Mouse (Mus musculus): ENCODE data around the gene Cltc. TPM values are rescaled to one million over a fixed set of nuclear protein-coding genes. Genes with fewer than 3 reads are reported as not detected.

Gene Cltc
- polyA plus RNA-seq, 1 experiment = 11.1 TPM

DNA sequence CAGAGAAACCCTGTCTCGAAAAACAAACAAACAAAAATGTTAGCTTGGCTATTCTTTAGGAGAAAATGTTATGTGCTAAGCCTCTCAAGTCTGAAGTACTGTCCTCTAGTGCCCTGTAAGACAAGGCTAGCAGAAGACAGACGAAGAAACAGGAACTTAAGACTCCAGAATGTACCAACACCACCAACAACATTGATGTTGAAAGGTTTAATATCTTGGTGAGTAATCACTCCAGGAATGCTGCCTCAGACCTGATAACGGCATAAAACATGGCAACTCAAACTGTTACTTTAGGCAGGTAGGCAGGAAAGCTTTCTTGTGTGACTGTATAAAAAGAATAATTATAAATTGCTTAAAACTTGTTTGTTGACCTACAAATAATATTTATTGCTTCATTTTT, 33.4 kb downstream of the Cltc start:
- H3K36me3 ChIP-seq (replicated peaks; ENCODE audit: low read length) = peaks cover 96% of the 10 kb centered on the region
- H3K4me3 ChIP-seq (replicated peaks) = no peak overlapping the region
- no peaks in the 10 kb centered on the region for H3K27me3 ChIP-seq (replicated peaks)
- H3K4me1 ChIP-seq = no peaks in the 10 kb centered on the region
- no peaks in the 10 kb centered on the region for H3K9me3 ChIP-seq
- no peak for TF ChIP-seq GATA1 (IDR thresholded peaks at IDR 0.05; ENCODE audit: borderline replicate concordance, low read length)
- no peak for TF ChIP-seq FLI1 (IDR thresholded peaks at IDR 0.05; ENCODE audit: low read length)

DNA sequence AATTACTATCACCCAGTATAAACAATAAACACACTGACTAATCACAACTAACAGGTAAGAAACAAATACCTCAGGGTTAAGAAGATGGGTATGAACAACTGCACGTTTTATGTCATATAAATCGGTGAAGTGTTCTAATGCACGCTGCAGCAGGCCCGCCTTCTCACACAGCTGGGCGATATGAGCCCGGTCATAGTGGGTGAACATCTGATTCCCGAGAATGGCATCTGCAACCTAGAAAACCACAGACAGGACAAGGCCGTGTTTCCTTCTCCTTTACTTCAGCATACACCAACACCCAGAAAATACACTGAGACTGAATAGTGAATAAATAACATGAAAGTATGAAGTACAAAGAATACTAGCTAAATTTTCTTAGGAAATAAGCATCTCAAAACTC, 38.0 kb downstream of the Cltc start:
- no peak for TF ChIP-seq FLI1 (IDR thresholded peaks at IDR 0.05; ENCODE audit: low read length)
- no peak for TF ChIP-seq GATA1 (IDR thresholded peaks at IDR 0.05; ENCODE audit: borderline replicate concordance, low read length)
- no peaks in the 10 kb centered on the region for H3K9me3 ChIP-seq
- no peak overlapping the region for H3K4me3 ChIP-seq (replicated peaks)
- H3K27me3 ChIP-seq (replicated peaks) = no peaks in the 10 kb centered on the region
- no peaks in the 10 kb centered on the region for H3K4me1 ChIP-seq
- H3K36me3 ChIP-seq (replicated peaks; ENCODE audit: low read length) = peaks cover 97% of the 10 kb centered on the region

DNA sequence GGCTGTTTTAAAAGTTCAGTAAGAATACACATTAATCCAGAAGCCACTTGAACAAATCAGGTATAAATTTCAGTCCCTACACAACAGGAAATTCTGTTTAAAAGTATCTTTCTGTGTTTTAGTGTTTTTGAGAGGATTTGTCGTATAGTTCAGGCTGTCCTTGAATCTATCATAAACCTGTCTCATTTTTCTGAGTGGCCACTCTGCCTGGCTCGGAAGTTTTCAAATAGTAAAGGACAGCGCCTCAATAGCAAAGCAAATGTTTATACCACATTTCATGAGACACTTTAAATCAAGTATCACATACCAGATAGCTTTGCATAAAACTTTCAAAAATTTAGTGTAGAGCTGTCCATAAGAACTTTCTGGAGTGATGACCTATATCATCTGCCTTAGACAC, 39.0 kb downstream of the Cltc start:
- Histone ChIP-seq H3K36me3 (replicated peaks; ENCODE audit: low read length) (peaks cover 97% of the 10 kb centered on the region), H3K4me3 (replicated peaks) (no peak overlapping the region), H3K4me1 (no peaks in the 10 kb centered on the region), H3K9me3 (no peaks in the 10 kb centered on the region), H3K27me3 (replicated peaks) (no peaks in the 10 kb centered on the region)
- TF ChIP-seq FLI1 (IDR thresholded peaks at IDR 0.05; ENCODE audit: low read length) (no peak), GATA1 (IDR thresholded peaks at IDR 0.05; ENCODE audit: borderline replicate concordance, low read length) (no peak)

DNA sequence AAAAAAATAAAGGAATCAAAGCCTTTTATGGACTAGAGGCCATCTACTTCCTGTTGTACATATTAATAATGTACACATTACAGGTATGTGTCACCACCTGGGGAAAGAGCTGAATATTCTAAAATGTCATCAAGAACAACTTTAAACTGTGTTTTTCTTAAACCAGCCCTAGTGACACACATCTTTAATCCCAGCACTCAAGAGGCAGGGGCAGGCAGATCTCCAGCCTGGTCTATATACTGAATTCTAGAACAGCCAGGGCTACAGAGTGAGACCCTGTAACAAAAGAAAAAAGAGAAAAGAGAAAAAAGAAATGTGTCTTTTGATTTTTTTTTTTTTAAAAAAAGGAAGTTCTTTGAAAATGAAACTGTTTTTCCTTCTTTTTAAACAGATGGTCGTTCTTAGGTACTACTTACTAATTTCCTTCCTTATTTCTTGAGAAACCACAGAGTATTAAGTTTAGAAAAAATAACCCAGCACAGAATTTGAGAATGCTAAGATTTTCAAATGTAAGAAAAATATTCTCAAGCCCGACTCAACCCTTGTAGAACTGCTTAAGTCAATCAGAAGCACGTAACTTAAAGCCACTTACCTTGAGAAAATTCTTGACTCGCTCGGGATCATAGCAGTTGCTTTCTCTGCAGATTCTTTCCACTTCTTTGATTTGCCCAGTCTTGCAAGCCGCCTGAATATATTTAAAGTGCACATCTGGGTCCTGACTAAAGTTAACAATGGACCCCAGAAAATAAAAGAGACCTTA, 39.9 kb downstream of the Cltc start:
- Histone ChIP-seq H3K4me3 (replicated peaks) (no peak overlapping the region), H3K27me3 (replicated peaks) (no peaks in the 10 kb centered on the region), H3K9me3 (no peaks in the 10 kb centered on the region), H3K4me1 (no peaks in the 10 kb centered on the region), H3K36me3 (replicated peaks; ENCODE audit: low read length) (peaks cover 97% of the 10 kb centered on the region)
- TF ChIP-seq FLI1 (IDR thresholded peaks at IDR 0.05; ENCODE audit: low read length) = no peak
- no peak for TF ChIP-seq GATA1 (IDR thresholded peaks at IDR 0.05; ENCODE audit: borderline replicate concordance, low read length)

DNA sequence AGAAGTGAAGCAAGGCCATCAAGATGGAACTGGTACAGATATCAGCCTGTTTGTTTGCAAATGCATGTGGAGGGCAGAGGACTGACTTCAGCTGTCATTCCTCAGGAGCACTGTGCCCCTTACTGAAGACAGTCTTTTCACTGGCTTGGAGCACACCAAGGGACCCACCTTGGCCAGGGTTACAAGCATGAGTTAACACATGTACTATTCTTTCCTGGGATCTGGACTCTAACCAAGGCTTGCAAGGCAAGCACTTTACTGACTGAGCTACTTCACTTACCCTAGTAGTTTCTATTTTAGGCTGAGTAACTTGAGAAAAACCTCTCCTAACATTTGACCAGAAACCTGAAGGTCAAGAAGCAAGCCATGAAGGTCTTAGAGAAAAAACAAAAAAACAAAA, 42.8 kb downstream of the Cltc start:
- Histone ChIP-seq H3K36me3 (replicated peaks; ENCODE audit: low read length) (peaks cover 98% of the 10 kb centered on the region), H3K27me3 (replicated peaks) (no peaks in the 10 kb centered on the region), H3K9me3 (no peaks in the 10 kb centered on the region), H3K4me1 (no peaks in the 10 kb centered on the region), H3K4me3 (replicated peaks) (no peak overlapping the region)
- TF ChIP-seq GATA1 (IDR thresholded peaks at IDR 0.05; ENCODE audit: borderline replicate concordance, low read length) (no peak), FLI1 (IDR thresholded peaks at IDR 0.05; ENCODE audit: low read length) (no peak)

DNA sequence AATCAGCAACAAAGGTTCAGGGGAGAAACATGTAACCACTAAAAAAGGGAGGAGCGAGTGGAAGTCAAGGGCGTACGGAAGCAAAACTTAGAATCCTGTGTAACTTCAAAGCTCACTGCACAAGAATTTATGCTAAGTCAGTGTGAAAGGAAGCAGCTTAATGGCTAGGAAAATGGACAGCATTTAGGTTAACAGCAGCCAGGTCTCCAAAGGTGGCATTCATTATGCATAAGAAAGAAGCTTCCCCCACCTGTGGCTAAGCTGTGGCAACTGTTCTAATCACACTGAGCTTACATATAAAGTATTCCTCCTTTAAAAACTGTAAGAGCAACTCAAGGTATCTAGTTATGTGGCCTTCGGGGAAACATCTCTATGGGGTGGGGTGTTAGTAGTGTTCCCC, 56.2 kb downstream of the Cltc start:
- Histone ChIP-seq H3K4me3 (replicated peaks) (no peak overlapping the region), H3K9me3 (no peaks in the 10 kb centered on the region), H3K27me3 (replicated peaks) (no peaks in the 10 kb centered on the region), H3K36me3 (replicated peaks; ENCODE audit: low read length) (peaks cover 98% of the 10 kb centered on the region), H3K4me1 (no peaks in the 10 kb centered on the region)
- TF ChIP-seq FLI1 (IDR thresholded peaks at IDR 0.05; ENCODE audit: low read length) (no peak), GATA1 (IDR thresholded peaks at IDR 0.05; ENCODE audit: borderline replicate concordance, low read length) (no peak)

DNA sequence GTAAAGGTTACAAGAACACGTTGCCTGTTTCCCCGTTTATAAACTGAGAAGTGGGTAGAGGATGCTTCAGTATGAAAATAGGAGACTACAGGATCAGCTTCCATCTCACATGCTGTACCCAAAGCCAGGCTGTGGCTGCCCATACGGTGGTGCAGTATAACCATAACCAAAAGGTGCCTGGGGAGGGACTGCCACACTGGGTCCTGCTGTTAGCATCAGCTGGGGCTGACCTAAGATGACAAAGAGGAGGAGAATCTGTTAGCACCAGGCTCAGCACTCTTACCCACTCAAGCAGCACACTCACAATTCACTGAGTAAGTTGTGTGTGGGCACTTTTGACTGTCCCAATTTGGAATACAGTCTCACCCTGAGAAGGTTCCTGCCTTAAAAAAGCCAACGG, 61.9 kb downstream of the Cltc start:
- Histone ChIP-seq H3K4me1 (no peaks in the 10 kb centered on the region), H3K36me3 (replicated peaks; ENCODE audit: low read length) (peaks cover 100% of the 10 kb centered on the region), H3K9me3 (no peaks in the 10 kb centered on the region), H3K4me3 (replicated peaks) (no peak overlapping the region), H3K27me3 (replicated peaks) (no peaks in the 10 kb centered on the region)
- TF ChIP-seq GATA1 (IDR thresholded peaks at IDR 0.05; ENCODE audit: borderline replicate concordance, low read length) (no peak), FLI1 (IDR thresholded peaks at IDR 0.05; ENCODE audit: low read length) (no peak)

DNA sequence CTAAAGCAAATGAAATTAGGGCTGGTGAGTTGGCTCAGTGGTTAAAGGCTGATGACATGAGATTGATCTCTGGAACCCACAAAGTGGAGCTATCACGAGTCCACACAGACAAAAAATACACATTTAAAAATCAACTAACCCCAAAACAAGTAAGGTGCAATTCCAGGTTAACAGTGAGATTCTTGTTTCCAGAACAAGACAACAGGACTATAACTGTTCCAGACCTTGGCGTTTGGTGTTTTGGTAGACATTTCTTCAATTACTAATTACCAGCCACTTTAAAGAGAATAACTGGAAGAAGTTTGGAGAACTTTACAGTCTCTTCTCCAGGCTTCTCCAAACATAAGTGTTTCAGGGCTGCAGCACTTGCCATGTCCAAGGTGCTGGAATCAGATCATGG, 64.8 kb downstream of the Cltc start:
- TF ChIP-seq GATA1 (IDR thresholded peaks at IDR 0.05; ENCODE audit: borderline replicate concordance, low read length) = no peak
- no peak for TF ChIP-seq FLI1 (IDR thresholded peaks at IDR 0.05; ENCODE audit: low read length)
- H3K4me1 ChIP-seq = peaks cover 3% of the 10 kb centered on the region
- H3K4me3 ChIP-seq (replicated peaks) = no peak overlapping the region
- no peaks in the 10 kb centered on the region for H3K27me3 ChIP-seq (replicated peaks)
- H3K36me3 ChIP-seq (replicated peaks; ENCODE audit: low read length) = peaks cover 97% of the 10 kb centered on the region
- H3K9me3 ChIP-seq = no peaks in the 10 kb centered on the region

DNA sequence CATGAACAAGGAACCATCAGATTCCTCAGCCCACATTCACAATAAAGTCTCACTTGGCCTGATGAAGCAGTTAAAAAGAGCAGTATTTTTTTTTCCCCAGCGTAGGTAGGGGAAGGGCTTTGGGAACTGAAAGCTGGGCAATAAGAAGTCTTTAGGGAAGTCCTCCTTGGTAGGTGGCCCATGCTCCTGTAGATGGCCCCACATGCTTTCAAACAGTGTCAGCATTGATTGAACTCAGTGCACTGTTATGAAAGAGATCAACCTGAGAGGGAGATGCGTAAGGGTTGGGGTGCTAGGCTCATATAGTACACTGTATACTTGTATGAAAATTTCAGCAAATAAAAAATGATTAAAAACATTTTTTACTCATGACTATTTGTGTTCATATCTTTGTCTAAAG, 65.4 kb downstream of the Cltc start:
- Histone ChIP-seq H3K4me1 (peaks cover 8% of the 10 kb centered on the region), H3K36me3 (replicated peaks; ENCODE audit: low read length) (peaks cover 95% of the 10 kb centered on the region), H3K27me3 (replicated peaks) (no peaks in the 10 kb centered on the region), H3K9me3 (no peaks in the 10 kb centered on the region), H3K4me3 (replicated peaks) (no peak overlapping the region)
- no peak for TF ChIP-seq GATA1 (IDR thresholded peaks at IDR 0.05; ENCODE audit: borderline replicate concordance, low read length)

DNA sequence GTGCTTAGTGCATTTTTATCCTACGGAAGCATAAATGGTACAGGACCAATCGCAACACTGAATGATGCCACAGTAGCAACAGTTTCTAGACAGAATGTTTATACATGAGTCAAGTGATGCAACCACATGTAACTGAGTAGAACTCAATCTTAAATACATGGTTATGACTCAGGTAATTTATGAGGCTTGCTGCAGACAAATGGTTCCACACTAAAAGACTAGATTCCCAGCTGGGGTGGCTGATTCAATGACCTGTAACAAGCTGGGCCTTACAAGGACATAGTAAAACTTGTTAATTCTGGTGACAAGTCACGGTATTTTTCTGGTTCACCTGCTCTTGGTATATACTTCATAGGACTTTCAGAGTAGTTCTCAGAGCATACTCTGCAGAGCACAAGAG, 65.9 kb downstream of the Cltc start:
- H3K36me3 ChIP-seq (replicated peaks; ENCODE audit: low read length) = peaks cover 93% of the 10 kb centered on the region
- H3K4me1 ChIP-seq = peaks cover 12% of the 10 kb centered on the region
- no peaks in the 10 kb centered on the region for H3K27me3 ChIP-seq (replicated peaks)
- no peaks in the 10 kb centered on the region for H3K9me3 ChIP-seq
- TF ChIP-seq GATA1 (IDR thresholded peaks at IDR 0.05; ENCODE audit: borderline replicate concordance, low read length) (no peak), FLI1 (IDR thresholded peaks at IDR 0.05; ENCODE audit: low read length) (no peak)
- no peak overlapping the region for H3K4me3 ChIP-seq (replicated peaks)
